Mouse (Mus musculus): ENCODE results near the gene Olfr1410. TPM values are rescaled to one million over a fixed set of nuclear protein-coding genes. Genes with fewer than 3 reads are reported as not detected.

The Olfr1410 gene
- not detected for total RNA-seq (2021)
- long read RNA-seq, experiment 1: 0 reads
- long read RNA-seq, experiment 2: 0 reads

DNA sequence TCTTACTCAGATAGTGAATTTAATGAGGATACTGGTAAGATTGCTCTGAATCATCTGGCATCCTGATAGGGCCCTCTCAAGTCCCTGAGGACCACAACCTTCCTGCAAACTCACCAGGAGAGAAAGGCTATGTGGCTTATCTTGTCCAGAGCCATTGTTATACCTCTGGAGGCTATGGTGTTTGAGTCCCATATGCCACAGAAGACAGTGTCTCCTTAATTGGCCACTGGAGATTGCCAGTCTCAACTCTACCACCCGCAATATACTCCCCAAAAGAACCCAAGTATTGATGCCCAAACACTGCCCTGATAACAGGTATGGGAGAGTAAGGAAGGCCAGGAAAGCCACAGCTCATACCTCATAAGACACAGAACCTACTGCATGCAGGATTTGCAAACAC is at the start of gene Olfr1410:
Gene Olfr1410 (plus strand): TSS at position 301 of the 400 bp plus-strand sequence.
- intact Hi-C loops (cut with DNase I): no loop called here
- H3K4me3 ChIP-seq: no peak within 1 kb of the TSS
- no peak within 1 kb of the TSS for H3K27ac ChIP-seq
- no peak for DNase-seq
- TF ChIP-seq CTCF (IDR thresholded peaks at IDR 0.05): no peak

DNA sequence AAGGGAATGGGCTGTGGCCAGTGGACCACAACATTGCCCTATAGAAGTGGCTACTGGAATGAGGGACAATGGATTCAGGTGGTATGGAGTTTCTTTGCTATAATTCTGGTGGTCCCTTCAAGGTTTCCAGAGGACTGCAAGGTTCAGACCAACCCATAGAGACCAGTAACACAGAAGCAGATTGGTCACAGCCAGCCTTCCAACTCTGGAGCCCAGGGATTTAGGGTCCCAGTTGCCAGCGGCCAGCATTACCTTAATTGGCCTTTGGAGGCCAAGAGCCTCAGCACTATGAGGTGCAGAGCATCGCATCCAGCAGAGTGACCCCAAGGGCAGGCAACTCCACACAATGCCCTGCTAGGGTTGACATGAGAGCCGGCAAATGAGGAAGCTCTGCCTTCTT is 34.6 kb upstream of the Olfr1410 start, which contains the start of gene Olfr1413:
Gene Olfr1413 (plus strand): TSS at position 301 of the 400 bp plus-strand sequence.
- no peak for DNase-seq
- no peak for TF ChIP-seq CTCF (IDR thresholded peaks at IDR 0.05)
- Histone ChIP-seq H3K27ac (no peak within 1 kb of the TSS), H3K4me3 (no peak within 1 kb of the TSS)
- intact Hi-C loops (cut with DNase I): no loop called here

DNA sequence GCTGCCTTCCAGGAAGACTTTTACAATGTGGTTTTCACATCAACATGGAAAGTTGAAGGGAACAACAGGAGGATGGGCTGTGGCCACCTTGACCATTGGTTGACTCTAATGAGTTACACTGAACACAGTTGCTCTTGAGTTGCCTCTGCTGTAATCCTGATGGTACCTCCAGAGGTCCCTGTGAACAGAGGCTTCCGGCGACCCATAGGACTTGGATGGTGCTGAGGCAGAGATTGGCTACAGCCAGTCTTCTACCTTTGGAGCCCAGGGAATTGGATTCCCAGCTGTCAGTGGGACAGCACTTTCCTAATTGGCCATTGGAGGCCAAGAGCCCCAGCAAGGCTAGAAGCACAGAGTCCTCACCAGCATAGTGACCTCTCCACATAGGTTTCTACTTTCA is 20.1 kb upstream of the Olfr1410 start, which contains the start of gene Olfr1412:
Gene Olfr1412 (plus strand): TSS at position 301 of the 400 bp plus-strand sequence.
- no peak for DNase-seq
- Histone ChIP-seq H3K4me3 (no peak within 1 kb of the TSS), H3K27ac (no peak within 1 kb of the TSS)
- intact Hi-C loops (cut with DNase I): no loop called here
- TF ChIP-seq CTCF (IDR thresholded peaks at IDR 0.05): no peak

DNA sequence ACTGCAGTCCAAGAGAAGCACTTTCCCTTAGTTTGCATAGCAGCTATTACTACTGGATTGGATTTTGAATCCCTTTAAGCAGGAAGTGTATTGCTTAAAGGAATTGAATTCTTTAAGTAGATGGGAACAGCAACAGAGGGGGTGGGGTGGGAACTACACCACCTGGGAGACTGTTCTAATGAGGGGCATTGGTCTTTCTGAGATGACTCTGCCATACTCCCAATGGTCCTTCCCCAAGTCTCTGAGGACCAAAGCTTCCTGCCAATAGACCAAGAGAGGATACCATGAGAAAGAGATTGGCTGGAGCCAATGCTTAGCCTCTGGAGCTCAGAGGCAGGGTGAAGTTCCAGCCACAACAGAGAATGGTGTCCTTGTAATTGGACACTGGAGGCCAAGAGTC is 11.5 kb upstream of the Olfr1410 start, which contains the start of gene Olfr1411:
Gene Olfr1411 (plus strand): TSS at position 301 of the 400 bp plus-strand sequence.
- intact Hi-C loops (cut with DNase I): no loop called here
- no peak for DNase-seq

DNA sequence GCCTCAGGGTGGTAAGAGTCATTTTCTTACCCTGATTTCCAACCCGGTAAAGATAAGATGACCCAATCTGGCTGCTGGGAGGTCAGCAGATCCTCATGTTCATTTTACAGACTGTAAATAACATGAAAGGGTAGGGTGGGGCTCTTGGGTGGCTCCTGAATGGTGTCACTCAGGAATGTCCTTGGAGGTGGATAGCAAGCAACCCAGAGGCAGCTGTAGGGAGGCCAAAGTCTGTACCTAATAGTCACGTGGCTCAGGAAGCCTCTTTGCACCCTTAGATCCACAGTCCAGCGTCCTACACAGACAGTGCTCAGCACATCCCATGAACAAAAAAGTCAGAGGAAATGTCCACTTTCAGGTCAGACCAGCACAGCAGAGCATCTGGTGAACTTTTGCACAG is 9.6 kb upstream of the Olfr1410 start:
- DNase-seq: no peak
- intact Hi-C loops (cut with DNase I): no loop called here
- no peak for TF ChIP-seq CTCF (IDR thresholded peaks at IDR 0.05)
- Histone ChIP-seq H3K4me3 (no peak overlapping the region), H3K27ac (no peak overlapping the region)

More for the DNA sequence above, 11.5 kb upstream of the Olfr1410 start, which contains the start of gene Olfr1411:
- Histone ChIP-seq H3K27ac (no peak within 1 kb of the TSS), H3K4me3 (no peak within 1 kb of the TSS)
- TF ChIP-seq CTCF (IDR thresholded peaks at IDR 0.05): no peak

DNA sequence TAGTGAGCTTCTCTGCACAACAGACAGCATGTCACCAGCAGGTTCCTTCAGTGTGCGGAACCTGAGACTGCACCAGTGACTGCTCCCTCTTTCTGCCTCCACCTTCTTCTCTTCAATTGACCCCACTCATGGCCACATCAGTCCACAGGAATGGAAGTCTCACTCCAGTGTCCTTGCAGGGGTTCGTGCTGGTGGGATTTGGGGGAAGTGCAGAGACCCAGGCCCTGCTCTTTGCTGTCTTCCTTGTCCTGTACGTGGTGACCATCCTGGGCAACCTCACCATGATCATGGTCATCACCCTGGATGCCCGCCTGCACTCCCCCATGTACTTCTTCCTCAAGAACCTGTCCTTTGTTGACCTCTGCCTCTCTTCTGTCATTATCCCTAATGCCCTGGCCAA is 2.1 kb downstream of the Olfr1410 start:
- no peak overlapping the region for H3K4me3 ChIP-seq
- no peak for DNase-seq
- intact Hi-C loops (cut with DNase I): no loop called here
- H3K27ac ChIP-seq: no peak overlapping the region
- TF ChIP-seq CTCF (IDR thresholded peaks at IDR 0.05): no peak

DNA sequence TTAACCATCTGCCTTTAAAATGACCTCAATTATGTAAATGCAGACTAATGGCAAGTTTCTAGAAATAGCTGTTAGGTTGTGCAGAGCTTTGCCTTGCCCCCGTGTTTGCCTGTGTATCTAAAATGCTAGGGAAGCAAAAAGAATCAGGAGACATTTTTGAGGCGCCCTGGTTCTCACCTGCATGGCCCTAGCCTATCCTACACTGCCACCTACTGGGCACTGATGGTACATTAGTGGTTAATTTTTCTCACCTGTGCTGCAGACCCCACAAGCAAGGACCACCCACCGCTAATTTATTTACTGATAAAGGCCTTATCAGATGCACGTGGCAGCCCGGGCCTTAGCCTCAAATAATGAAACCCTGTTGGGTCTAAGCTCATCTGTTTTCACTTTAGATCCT is 5.4 kb downstream of the Olfr1410 start:
- no peak overlapping the region for H3K27ac ChIP-seq
- peak; percentile 92 for TF ChIP-seq CTCF (IDR thresholded peaks at IDR 0.05)
- no peak overlapping the region for H3K4me3 ChIP-seq
- DNase-seq: peak; percentile 43
- intact Hi-C loops (cut with DNase I): loop anchor here (1.0 to 5.0 kb wide), 2 partner anchors 90 to 1089 kb away; no protein-coding TSS in a partner anchor

DNA sequence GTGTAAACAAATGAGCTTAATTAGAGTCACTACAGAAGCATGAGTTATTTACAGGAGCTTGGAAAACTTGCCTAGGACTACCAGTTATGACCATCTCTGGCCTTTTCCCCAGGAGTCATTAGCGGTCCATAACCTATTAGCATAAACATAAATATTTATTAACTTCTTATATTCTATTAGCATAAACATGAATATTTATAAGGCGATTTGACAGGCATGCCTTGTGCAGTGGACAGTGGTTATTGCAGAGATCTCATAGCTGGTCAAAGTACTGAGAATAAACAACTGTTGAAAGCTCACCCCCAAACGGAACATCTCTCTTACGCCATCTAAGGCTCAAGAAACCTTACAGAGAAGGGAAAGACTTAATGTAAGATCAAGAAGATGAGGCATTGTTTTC is 7.6 kb downstream of the Olfr1410 start:
- Histone ChIP-seq H3K27ac (no peak overlapping the region), H3K4me3 (no peak overlapping the region)
- DNase-seq: no peak
- TF ChIP-seq CTCF (IDR thresholded peaks at IDR 0.05): no peak
- intact Hi-C loops (cut with DNase I): loop anchor here (5.0 kb wide), 1 partner anchor 1091 kb away; no protein-coding TSS in a partner anchor

DNA sequence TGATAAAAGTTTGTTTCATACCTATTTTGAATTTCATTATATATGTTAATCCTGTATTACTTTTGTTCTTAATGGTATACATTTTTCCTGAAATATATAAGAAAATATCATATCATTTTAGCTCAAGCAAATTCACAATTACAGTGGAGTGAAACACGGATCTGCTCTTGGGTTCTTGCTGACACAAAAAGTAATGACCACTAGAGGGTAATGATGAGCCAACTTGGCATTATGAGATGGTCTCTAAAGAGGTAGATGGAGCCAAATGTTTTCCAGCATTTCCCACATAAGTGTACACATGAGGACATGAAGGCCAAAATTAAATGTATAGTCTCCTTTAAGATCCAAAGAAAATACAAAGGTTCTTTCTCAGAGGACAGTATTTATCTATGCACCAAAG is 8.9 kb downstream of the Olfr1410 start:
- Histone ChIP-seq H3K4me3 (no peak overlapping the region), H3K27ac (no peak overlapping the region)
- DNase-seq: no peak
- intact Hi-C loops (cut with DNase I): loop anchor here (5.0 kb wide), 1 partner anchor 1092 kb away; no protein-coding TSS in a partner anchor
- TF ChIP-seq CTCF (IDR thresholded peaks at IDR 0.05): peak; percentile 63

DNA sequence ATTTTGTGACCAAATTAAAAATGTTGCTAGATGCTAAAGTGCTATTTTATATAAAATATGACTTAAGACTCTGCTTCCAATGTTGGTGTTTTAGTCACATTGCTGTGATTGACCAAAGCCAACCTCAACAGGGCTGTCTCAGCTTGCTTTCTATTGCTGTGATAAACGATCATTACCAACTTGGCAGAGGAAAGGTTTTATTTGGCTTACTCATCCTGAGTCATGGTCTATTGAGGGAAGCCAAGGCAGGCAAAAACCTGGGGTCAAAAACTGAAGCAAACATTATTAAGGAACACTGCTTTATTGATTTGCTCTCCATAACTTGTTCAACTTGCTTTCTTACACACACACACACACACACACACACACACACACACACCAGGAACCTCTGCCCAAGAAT is 10.5 kb downstream of the Olfr1410 start:
- DNase-seq: no peak
- no peak overlapping the region for H3K27ac ChIP-seq
- intact Hi-C loops (cut with DNase I): no loop called here
- H3K4me3 ChIP-seq: no peak overlapping the region
- TF ChIP-seq CTCF (IDR thresholded peaks at IDR 0.05): no peak

DNA sequence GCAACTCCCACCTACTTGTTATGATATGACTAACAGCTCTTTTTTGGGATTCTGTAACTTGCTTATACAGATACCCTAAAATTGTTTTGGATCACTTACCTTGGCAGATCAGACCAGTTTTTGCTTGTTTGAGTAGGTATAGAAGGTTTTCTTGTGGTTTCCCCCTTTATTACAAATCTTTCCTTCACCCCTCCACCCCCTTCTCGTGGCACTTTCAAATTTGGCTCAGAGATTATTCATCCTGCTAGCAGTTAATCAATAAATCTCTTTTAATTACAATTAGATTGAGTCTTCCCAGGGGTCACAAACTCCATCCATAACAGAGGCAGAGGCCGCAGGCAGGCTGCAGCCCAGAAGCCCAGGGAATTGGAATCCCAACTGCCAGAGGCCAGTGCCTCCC is 11.9 kb downstream of the Olfr1410 start, which contains the start of gene Olfr12:
Gene Olfr12 (plus strand): TSS at position 301 of the 400 bp plus-strand sequence.
- no peak within 1 kb of the TSS for H3K27ac ChIP-seq
- no peak for TF ChIP-seq CTCF (IDR thresholded peaks at IDR 0.05)
- no peak within 1 kb of the TSS for H3K4me3 ChIP-seq
- intact Hi-C loops (cut with DNase I): no loop called here
- DNase-seq: no peak

DNA sequence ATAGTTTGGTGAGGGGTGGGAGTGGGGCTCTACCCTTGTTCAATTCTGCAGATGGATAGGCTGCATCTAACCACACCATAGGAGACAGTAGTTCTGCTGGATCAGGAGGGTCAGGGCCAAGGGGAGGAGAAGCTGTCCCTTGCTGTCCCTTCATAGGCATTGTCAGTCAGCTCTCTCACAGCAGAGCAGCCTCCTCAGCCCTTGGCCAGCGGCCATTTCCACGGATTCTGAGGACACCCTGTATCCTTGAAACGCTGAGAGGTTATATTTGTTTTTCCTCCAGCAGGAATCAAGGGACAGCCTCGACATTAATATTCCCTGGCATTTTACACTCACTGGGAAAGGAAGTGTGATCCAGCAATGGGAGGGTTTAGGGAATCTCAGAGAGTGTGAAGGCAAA is 12.8 kb downstream of the Olfr1410 start:
- intact Hi-C loops (cut with DNase I): no loop called here
- no peak for TF ChIP-seq CTCF (IDR thresholded peaks at IDR 0.05)
- no peak for DNase-seq
- Histone ChIP-seq H3K27ac (no peak overlapping the region), H3K4me3 (no peak overlapping the region)

DNA sequence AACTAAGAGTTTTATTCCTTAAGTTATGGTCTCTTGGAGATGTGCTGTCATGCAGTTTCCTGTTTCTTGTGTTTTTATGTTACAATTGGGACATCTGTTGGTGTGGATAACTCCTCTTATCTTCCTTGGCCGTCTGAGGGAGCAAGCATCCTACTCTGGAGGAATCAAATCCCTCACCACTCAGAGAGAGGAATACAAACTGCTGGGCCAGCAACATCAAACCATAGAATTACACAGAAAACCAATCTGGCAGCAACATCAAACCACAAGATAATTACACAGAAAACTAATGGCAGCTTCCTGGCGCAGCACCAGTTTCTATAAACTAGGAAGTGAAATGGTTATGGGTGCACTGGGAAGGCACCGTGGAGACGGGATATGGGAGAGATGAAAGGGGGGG is 22.6 kb downstream of the Olfr1410 start:
- intact Hi-C loops (cut with DNase I): no loop called here
- no peak overlapping the region for H3K27ac ChIP-seq
- DNase-seq: no peak
- no peak overlapping the region for H3K4me3 ChIP-seq
- no peak for TF ChIP-seq CTCF (IDR thresholded peaks at IDR 0.05)

DNA sequence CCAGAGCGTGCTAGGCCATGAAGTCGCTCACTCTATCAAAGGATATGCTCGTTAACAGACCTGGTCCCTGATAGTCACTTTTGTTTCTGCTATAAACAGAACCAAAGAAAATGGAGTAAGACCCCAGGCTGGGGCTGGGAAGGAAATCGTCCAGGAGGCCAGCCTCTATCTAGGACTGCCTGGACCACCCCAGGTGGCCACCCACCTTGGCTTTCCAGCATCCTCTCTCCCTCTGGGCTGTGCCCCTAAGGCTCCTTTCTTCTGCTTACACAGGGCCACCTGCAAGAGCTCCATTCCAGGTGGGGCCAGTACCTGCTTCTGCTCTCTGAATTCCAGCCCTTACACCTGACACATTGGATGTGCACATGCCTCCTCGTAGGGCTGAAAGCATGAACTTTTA is 26.6 kb downstream of the Olfr1410 start:
- TF ChIP-seq CTCF (IDR thresholded peaks at IDR 0.05): no peak
- Histone ChIP-seq H3K4me3 (no peak overlapping the region), H3K27ac (no peak overlapping the region)
- intact Hi-C loops (cut with DNase I): no loop called here
- DNase-seq: no peak
